Mouse (Mus musculus): ENCODE measurements around the gene Nol12.

- TF ChIP-seq TAL1 (conservative IDR thresholded peaks at IDR 0.05; ENCODE audit: low read depth, low read length) (no peak), GATA2 (IDR thresholded peaks at IDR 0.05; ENCODE audit: borderline replicate concordance, low read depth, low read length) (no peak)
Observed at GRCm38 (mm10) chr15:78894726-78895125, 40.0 kb upstream of the Nol12 start.

All from G1E (cell line).